Mouse (Mus musculus): Measurements from ENCODE around the gene Vmn2r44.
"Not testable (repeated sequence)": the region's sequence is repeated elsewhere in the genome, so short reads cannot be mapped to it uniquely, and the experiment has no call there.

DNA sequence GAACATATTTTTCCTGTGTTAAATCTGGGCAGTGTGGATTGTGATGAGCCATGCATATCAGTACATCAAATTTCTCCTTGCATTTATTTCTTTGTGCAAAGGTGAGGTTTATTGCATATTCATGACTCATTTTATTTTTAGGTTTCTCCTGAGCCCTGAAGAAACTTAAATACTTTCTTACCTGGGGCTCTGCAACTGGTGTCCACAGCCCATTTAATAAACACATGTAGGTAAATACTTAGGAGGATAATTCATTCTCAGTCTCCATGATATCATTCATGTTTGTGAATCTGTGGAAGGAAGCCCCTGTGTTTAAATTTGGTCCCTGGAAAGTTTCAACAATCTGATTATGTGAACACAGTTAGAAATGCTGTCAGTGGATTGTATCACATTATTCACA, at the start of gene Vmn2r44:
- TF ChIP-seq POLR2A (IDR thresholded peaks at IDR 0.05; ENCODE audit: low read depth, low read length); CTCF (IDR thresholded peaks at IDR 0.05; ENCODE audit: extremely low read depth, insufficient read depth, insufficient read length, insufficient replicate concordance): not testable (repeated sequence)

All from spleen, adult 2 months (tissue).